Mouse (Mus musculus) erythroblast, embryonic 14.5 days (primary cell): ENCODE results near the gene Slc46a1.

Experiments
- GATA1 ChIP-seq: IDR thresholded peaks from 2 replicates; pipeline ENCODE4 v1.6.1; 2012; ENCODE audit warnings: low read length, inconsistent platforms, mixed read lengths
- TAL1 ChIP-seq: IDR thresholded peaks from 3 replicates; pipeline ENCODE4 v1.6.1; 2012; ENCODE audit warnings: low read length, inconsistent platforms, mixed read lengths

GRCm38 (mm10) chr11:78437182-78437581, 28.3 kb upstream of the Slc46a1 start:
- TF ChIP-seq TAL1 = no peak
- no peak for TF ChIP-seq GATA1
